In the genomic region with DNA sequence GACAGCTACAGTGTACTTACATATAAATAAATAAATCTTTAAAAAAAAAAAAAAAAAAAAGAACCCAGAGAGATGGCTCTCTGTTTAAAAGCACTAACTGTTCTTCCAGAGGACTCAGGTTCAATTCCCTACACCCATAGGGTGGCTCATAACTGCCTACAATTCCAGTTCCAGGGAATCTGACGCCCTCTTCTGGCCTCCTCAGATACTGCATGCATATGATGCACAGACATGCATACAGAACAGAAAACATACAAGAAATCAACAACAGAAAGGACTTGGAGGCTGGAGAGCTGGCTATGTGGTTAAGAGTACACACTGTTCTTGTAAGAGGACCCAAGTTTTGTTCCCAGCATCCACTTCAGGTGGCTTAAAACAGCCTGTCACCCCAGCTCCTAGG, we compare ENCODE assay signal across 22 mouse cellular contexts. TPM values are rescaled to one million over a fixed set of nuclear protein-coding genes. Genes with fewer than 3 reads are reported as not detected.
DNase-seq lines count a peak whose midpoint lies in the region; ATAC-seq and TF ChIP-seq lines count a peak whose summit lies in the region.
"Had no signal": no experiment of that assay in that cellular context is flagged by ENCODE, and none has a peak within 500 bp of the region (broad histone marks: within the 10 kb centered on the region; RNA-seq: fewer than 3 reads in every experiment).

No protein-coding gene starts in this region.

- no peaks in the 10 kb centered on the region for H3K36me3 ChIP-seq in intestine, postnatal 0 days (ENCODE audit: control insufficient read depth, insufficient read depth)
- H3K36me3 ChIP-seq in intestine, embryonic 15.5 days: no peaks in the 10 kb centered on the region
- no peaks in the 10 kb centered on the region for H3K36me3 ChIP-seq in liver, embryonic 14.5 days (replicated peaks; ENCODE audit: control insufficient read depth, insufficient read depth, low read depth)
- H3K36me3 ChIP-seq in G1E (replicated peaks): no peaks in the 10 kb centered on the region
- 0 out of 2 replicates have a peak, but pooled peaks cover 5% of the 10 kb centered on the region for H3K36me3 ChIP-seq in embryonic facial prominence, embryonic 15.5 days
- H3K36me3 ChIP-seq: embryonic facial prominence, embryonic 12.5 days; forebrain, embryonic 12.5 days had no signal

- no peak for ATAC-seq in intestine, postnatal 0 days
- ATAC-seq in intestine, embryonic 15.5 days: no peak
- no peak for ATAC-seq in liver, embryonic 14.5 days (ENCODE audit: insufficient read depth)
- no peak for ATAC-seq in G1E (ENCODE audit: extremely low read depth, insufficient number of reproducible peaks, low FRiP score, poor library complexity, severe bottlenecking)
- ATAC-seq in embryonic facial prominence, embryonic 15.5 days (ENCODE audit: insufficient number of reproducible peaks, low FRiP score, low TSS enrichment, low read depth): no peak
- ATAC-seq: intestine, embryonic 16.5 days had no signal

- no peak overlapping the region for H3K4me3 ChIP-seq in intestine, postnatal 0 days (ENCODE audit: low read depth, low read length)
- no peak overlapping the region for H3K4me3 ChIP-seq in intestine, embryonic 15.5 days (replicated peaks)
- H3K4me3 ChIP-seq in liver, embryonic 14.5 days (ENCODE audit: insufficient read depth in 1 of 2, low read depth in 2 of 2, low read length in 2 of 2): no peak overlapping the region
- no peak overlapping the region for H3K4me3 ChIP-seq in G1E (ENCODE audit: low read depth, low read length)
- H3K4me3 ChIP-seq in embryonic facial prominence, embryonic 15.5 days (replicated peaks): peak overlapping the region; percentile 63; the same call in 1 of the 2 replicates
- H3K4me3 ChIP-seq: embryonic facial prominence, embryonic 12.5 days; forebrain, embryonic 12.5 days; midbrain, embryonic 10.5 days; myocyte had no signal

- TF ChIP-seq EP300 in liver, embryonic 14.5 days (IDR thresholded peaks at IDR 0.05; ENCODE audit: low read depth): no peak

- H3K4me2 ChIP-seq in intestine, postnatal 0 days (replicated peaks; ENCODE audit: low read depth): no peak overlapping the region
- H3K4me2 ChIP-seq in intestine, embryonic 15.5 days (replicated peaks): no peak overlapping the region
- no peak overlapping the region for H3K4me2 ChIP-seq in liver, embryonic 14.5 days (ENCODE audit: low read depth)
- H3K4me2 ChIP-seq in embryonic facial prominence, embryonic 15.5 days (replicated peaks): peak overlapping the region; percentile 56
- H3K4me2 ChIP-seq: embryonic facial prominence, embryonic 12.5 days; forebrain, embryonic 12.5 days had no signal

- DNase-seq in liver, embryonic 14.5 days (ENCODE audit: low read depth in 3 of 3, low spot score in 3 of 3): no peak
- no peak for DNase-seq in liver
- DNase-seq in G1E (ENCODE audit: low spot score): no peak
- DNase-seq in urinary bladder, postnatal 14 days (ENCODE audit: low spot score): no peak
- DNase-seq in thymus, adult 18-20 months: no peak
- DNase-seq: adrenal gland, postnatal 14 days; cerebellum, postnatal 14 days; layer of hippocampus, adult 9-11 months; right cerebral cortex, postnatal 25 days had no signal

- no peak overlapping the region for H3K9ac ChIP-seq in intestine, postnatal 0 days (ENCODE audit: low read depth, low read length)
- H3K9ac ChIP-seq in intestine, embryonic 15.5 days: no peak overlapping the region
- H3K9ac ChIP-seq in liver, embryonic 14.5 days (replicated peaks): no peak overlapping the region
- H3K9ac ChIP-seq in embryonic facial prominence, embryonic 15.5 days: no peak overlapping the region
- H3K9ac ChIP-seq: embryonic facial prominence, embryonic 12.5 days; forebrain, embryonic 12.5 days had no signal

- 34% methylated on average over 1 of the region's 1 CpGs for WGBS in intestine, postnatal 0 days
- WGBS in intestine, embryonic 15.5 days: 30% methylated on average over 1 of the region's 1 CpGs
- 12% methylated on average over 1 of the region's 1 CpGs for WGBS in liver, embryonic 14.5 days (ENCODE audit: insufficient replicate concordance)
- WGBS in embryonic facial prominence, embryonic 15.5 days: 17% methylated on average over 1 of the region's 1 CpGs

- H3K4me1 ChIP-seq in intestine, postnatal 0 days (replicated peaks; ENCODE audit: control insufficient read depth, insufficient read depth, low read length): 0 out of 2 replicates have a peak, but pooled peaks cover 6% of the 10 kb centered on the region
- H3K4me1 ChIP-seq in intestine, embryonic 15.5 days (replicated peaks): peaks cover 42% of the 10 kb centered on the region
- peaks cover 0 to 10% of the 10 kb centered on the region in 2 experiments; a peak in 2 of 4 replicates for H3K4me1 ChIP-seq in liver, embryonic 14.5 days (replicated peaks; ENCODE audit: control insufficient read depth in 2 of 2, insufficient read depth in 2 of 2, low read length in 1 of 2)
- peaks cover 10% of the 10 kb centered on the region for H3K4me1 ChIP-seq in G1E (ENCODE audit: insufficient read depth, low read depth, low read length)
- H3K4me1 ChIP-seq in embryonic facial prominence, embryonic 15.5 days: peaks cover 74% of the 10 kb centered on the region

- peak; percentile 53 for TF ChIP-seq CTCF in intestine, postnatal 0 days (IDR thresholded peaks at IDR 0.05; ENCODE audit: low read depth)
- peak; percentile 53 for TF ChIP-seq CTCF in liver, embryonic 14.5 days (IDR thresholded peaks at IDR 0.05; ENCODE audit: low read depth)
- peak; percentile 20; the same call in 1 of the 2 replicates for TF ChIP-seq CTCF in G1E (IDR thresholded peaks at IDR 0.05; ENCODE audit: low read depth, low read length)

- no peak overlapping the region for H3K27ac ChIP-seq in intestine, postnatal 0 days (ENCODE audit: low read depth, low read length)
- H3K27ac ChIP-seq in intestine, embryonic 15.5 days: no peak overlapping the region
- H3K27ac ChIP-seq in liver, embryonic 14.5 days: no peak overlapping the region
- no peak overlapping the region for H3K27ac ChIP-seq in embryonic facial prominence, embryonic 15.5 days (replicated peaks)
- H3K27ac ChIP-seq: embryonic facial prominence, embryonic 12.5 days; forebrain, embryonic 12.5 days; midbrain, embryonic 10.5 days had no signal

- H3K9me3 ChIP-seq in intestine, postnatal 0 days (ENCODE audit: control insufficient read depth): no peaks in the 10 kb centered on the region
- H3K9me3 ChIP-seq in intestine, embryonic 15.5 days: no peaks in the 10 kb centered on the region
- no peaks in the 10 kb centered on the region for H3K9me3 ChIP-seq in liver, embryonic 14.5 days (ENCODE audit: control insufficient read depth, low read length)
- H3K9me3 ChIP-seq in G1E (replicated peaks): no peaks in the 10 kb centered on the region; the same call in 1 of the 2 replicates
- no peaks in the 10 kb centered on the region for H3K9me3 ChIP-seq in embryonic facial prominence, embryonic 15.5 days (replicated peaks)
- H3K9me3 ChIP-seq: embryonic facial prominence, embryonic 12.5 days; forebrain, embryonic 12.5 days; midbrain, embryonic 10.5 days had no signal

- peaks cover 49% of the 10 kb centered on the region for H3K27me3 ChIP-seq in intestine, postnatal 0 days (replicated peaks; ENCODE audit: control insufficient read depth, insufficient read depth, low read length)
- H3K27me3 ChIP-seq in intestine, embryonic 15.5 days (replicated peaks): 0 out of 2 replicates have a peak, but pooled peaks cover 3% of the 10 kb centered on the region
- H3K27me3 ChIP-seq in liver, embryonic 14.5 days (ENCODE audit: control insufficient read depth, insufficient read depth, low read length): peaks cover 29% of the 10 kb centered on the region
- H3K27me3 ChIP-seq in G1E (ENCODE audit: insufficient read depth, low read length): peaks cover 62% of the 10 kb centered on the region
- H3K27me3 ChIP-seq in embryonic facial prominence, embryonic 15.5 days: peaks cover 13% of the 10 kb centered on the region; the same call in 1 of the 2 replicates

RNA-seq across cellular contexts. Expression of a gene that starts 3.6 kb away (rescaled TPM):
- 0.16 TPM in 1 of 2 replicates, not detected in the other for polyA plus RNA-seq in intestine, postnatal 0 days (2015; fragmentation: Nextera tagmentation; extraction: Ambion mirVana)
- polyA plus RNA-seq in intestine, embryonic 15.5 days (2015; fragmentation: Nextera tagmentation; extraction: Ambion mirVana): 0.53 and 0.58 TPM in 2 replicates
- 0.10 TPM in 1 of 2 replicates, not detected in the other for polyA plus RNA-seq in liver, embryonic 14.5 days (2012; rRNA removed)
- 0.18 TPM in 1 of 2 replicates, not detected in the other for polyA plus RNA-seq in liver, embryonic 14.5 days (2014; fragmentation: Nextera tagmentation; extraction: Ambion mirVana)
- total RNA-seq in G1E (2014; fragmentation: Nextera tagmentation): not detected in 2 replicates
- total RNA-seq in G1E (2017): 0.12 TPM in 1 of 2 replicates, not detected in the other
- not detected in 2 replicates for polyA plus RNA-seq in G1E (2012)
- polyA plus RNA-seq in embryonic facial prominence, embryonic 15.5 days (2015; fragmentation: Nextera tagmentation; extraction: Ambion mirVana): 7.5 and 8.5 TPM in 2 replicates

RNA-seq across cellular contexts. Expression of a gene that starts 8.9 kb away (rescaled TPM):
- polyA plus RNA-seq in intestine, postnatal 0 days (2015; fragmentation: Nextera tagmentation; extraction: Ambion mirVana): 8.9 and 9.1 TPM in 2 replicates
- polyA plus RNA-seq in intestine, embryonic 15.5 days (2015; fragmentation: Nextera tagmentation; extraction: Ambion mirVana): 21.6 and 23.6 TPM in 2 replicates
- 3.4 and 3.8 TPM in 2 replicates for polyA plus RNA-seq in liver, embryonic 14.5 days (2012; rRNA removed)
- polyA plus RNA-seq in liver, embryonic 14.5 days (2014; fragmentation: Nextera tagmentation; extraction: Ambion mirVana): 2.0 and 2.4 TPM in 2 replicates
- total RNA-seq in G1E (2014; fragmentation: Nextera tagmentation): not detected in 2 replicates
- total RNA-seq in G1E (2017): not detected in 2 replicates
- 0.03 TPM in 1 of 2 replicates, not detected in the other for polyA plus RNA-seq in G1E (2012)
- polyA plus RNA-seq in embryonic facial prominence, embryonic 15.5 days (2015; fragmentation: Nextera tagmentation; extraction: Ambion mirVana): 133 and 145 TPM in 2 replicates

RNA-seq across cellular contexts. Expression of a gene that starts 59.9 kb away (rescaled TPM):
- polyA plus RNA-seq in intestine, postnatal 0 days (2015; fragmentation: Nextera tagmentation; extraction: Ambion mirVana): not detected in 2 replicates
- polyA plus RNA-seq in intestine, embryonic 15.5 days (2015; fragmentation: Nextera tagmentation; extraction: Ambion mirVana): not detected in 2 replicates
- polyA plus RNA-seq in liver, embryonic 14.5 days (2012; rRNA removed): 0.02 TPM in 1 of 2 replicates, not detected in the other
- not detected in 2 replicates for polyA plus RNA-seq in liver, embryonic 14.5 days (2014; fragmentation: Nextera tagmentation; extraction: Ambion mirVana)
- total RNA-seq in G1E (2014; fragmentation: Nextera tagmentation) (0.44 and 2.3 TPM in 2 replicates), G1E (2017) (0.44 and 0.58 TPM in 2 replicates)
- polyA plus RNA-seq in G1E (2012): 0.53 and 0.79 TPM in 2 replicates
- polyA plus RNA-seq in embryonic facial prominence, embryonic 15.5 days (2015; fragmentation: Nextera tagmentation; extraction: Ambion mirVana): not detected in 2 replicates
- total RNA-seq: adrenal gland, postnatal 14 days; heart, adult 8-10 months; heart, postnatal 25 days; left cerebral cortex, postnatal 36 days had no signal
- polyA plus RNA-seq: embryonic facial prominence, embryonic 12.5 days; forebrain, embryonic 12.5 days; intestine, embryonic 16.5 days; lung, embryonic 16.5 days; midbrain, embryonic 10.5 days; myocyte; thymus, postnatal 0 days had no signal
